Mouse (Mus musculus): Measurements from ENCODE around the gene Zfp967. TPM values are rescaled to one million over a fixed set of nuclear protein-coding genes. Genes with fewer than 3 reads are reported as not detected.
"Not testable (repeated sequence)": the region's sequence is repeated elsewhere in the genome, so short reads cannot be mapped to it uniquely, and the experiment has no call there.

Gene Zfp967
- total RNA-seq (2021) = not detected
- long read RNA-seq, experiment 1, partial matches to known transcripts = 1 of 2 reads
- long read RNA-seq, experiment 1, other reads (novel, unspliced or antisense) = 1 of 2 reads
- long read RNA-seq, experiment 2, partial matches to known transcripts = 0 of 1 reads
- long read RNA-seq, experiment 2, other reads (novel, unspliced or antisense) = 1 of 1 reads

GRCm38 (mm10) chr2:176520756-176521155, at the start of gene Zfp967:
Zfp967 (plus strand) TSS chr2:176521056.
- not testable (repeated sequence) for DNase-seq (ENCODE audit: low spot score in 2 of 2)

- DNase-seq (ENCODE audit: low spot score in 2 of 2) = not testable (repeated sequence)
Measured at GRCm38 (mm10) chr2:176486683-176487082, 34.2 kb upstream of the Zfp967 start, which contains the start of gene Gm14434. Gm14434 (minus strand) TSS chr2:176486783.

Other genes with a start within 250 kb of the Zfp967 start
- not detected for gene Gm11009, start 201.6 kb upstream of the Zfp967 start, total RNA-seq (2021)
- gene Gm14435, start 97.5 kb upstream of the Zfp967 start, total RNA-seq (2021) = 10 to 100 TPM in 1 of 2 experiments, 1 to 10 TPM in 1; 8.4 to 15.4 TPM
- gene Gm14434, start 34.3 kb upstream of the Zfp967 start, total RNA-seq (2021) = not detected
- gene Gm14308, start 115.3 kb downstream of the Zfp967 start, total RNA-seq (2021) = 1 to 10 TPM; 3.6 to 5.9 TPM
- gene Zfp973, start 149.5 kb downstream of the Zfp967 start, total RNA-seq (2021) = 10 to 100 TPM in 1 of 2 experiments, 1 to 10 TPM in 1; 8.5 to 10.9 TPM
- 10 to 100 TPM; 11.6 to 13.3 TPM for gene Gm14305, start 187.3 kb downstream of the Zfp967 start, total RNA-seq (2021)

All from adrenal gland, postnatal 4 days (tissue).